Mouse (Mus musculus) bone marrow macrophage, adult 2 months (primary cell): Measurements from ENCODE around the gene Haao.

Source experiments
- CTCF ChIP-seq: IDR thresholded peaks from 2 replicates; pipeline ENCODE4 v1.5.1; 2012; ENCODE audit warnings: low read depth, mild to moderate bottlenecking, low read length, moderate library complexity
- POLR2A ChIP-seq: IDR thresholded peaks from 2 replicates; pipeline ENCODE4 v1.6.1; 2012; ENCODE audit warnings: mild to moderate bottlenecking, low read depth, low read length, borderline replicate concordance

- TF ChIP-seq CTCF: no peak
- no peak for TF ChIP-seq POLR2A
These were observed 11.9 kb upstream of the Haao start for GRCm38 (mm10) chr17:83859639-83860038.
